ENCODE assay signal across 14 mouse cellular contexts in the genomic region with DNA sequence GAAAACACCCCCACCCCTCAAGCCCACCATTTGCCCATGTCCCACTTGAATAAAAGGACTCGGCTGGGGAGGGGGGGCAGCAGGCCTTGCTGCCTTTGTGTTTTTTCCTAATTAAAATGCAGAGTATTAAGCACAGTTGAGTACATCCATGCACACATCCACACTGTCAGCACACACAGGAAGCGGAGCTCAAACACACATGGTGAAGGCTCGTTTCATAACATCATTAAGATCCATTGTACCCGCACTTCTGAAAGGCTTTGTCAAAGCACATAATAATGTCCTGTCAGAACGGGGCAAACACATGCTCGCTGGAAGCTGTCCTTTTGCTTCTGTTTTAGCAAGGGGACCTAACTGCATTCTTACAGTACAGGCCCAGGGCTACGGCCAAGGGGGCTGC.
A peak's percentile ranks its signal among the peaks of the same experiment; 100 is the strongest.
DNase-seq lines count a peak whose midpoint lies in the region; ATAC-seq and TF ChIP-seq lines count a peak whose summit lies in the region.
"Had no signal": no experiment of that assay in that cellular context is flagged by ENCODE, and none has a peak within 500 bp of the region (broad histone marks: within the 10 kb centered on the region; RNA-seq: fewer than 3 reads in every experiment).

No protein-coding gene starts in this region.

- no peak for TF ChIP-seq CTCF in left cerebral cortex, adult 2 months (IDR thresholded peaks at IDR 0.05)
- no peak for TF ChIP-seq CTCF in hindbrain, postnatal 0 days (IDR thresholded peaks at IDR 0.05; ENCODE audit: low read depth)

- WGBS in forebrain, embryonic 12.5 days, result 7% methylated on average over 7 of the region's 7 CpGs
- WGBS in hindbrain, postnatal 0 days, result 16% methylated on average over 7 of the region's 7 CpGs
- 18% methylated on average over 7 of the region's 7 CpGs for WGBS in neural tube, embryonic 15.5 days

- H3K36me3 ChIP-seq in forebrain, embryonic 12.5 days (replicated peaks), result no peaks in the 10 kb centered on the region
- H3K36me3 ChIP-seq in hindbrain, postnatal 0 days (ENCODE audit: insufficient read depth, low read length), result no peaks in the 10 kb centered on the region
- no peaks in the 10 kb centered on the region for H3K36me3 ChIP-seq in neural tube, embryonic 15.5 days
- H3K36me3 ChIP-seq: embryonic facial prominence, embryonic 15.5 days; G1E had no signal

- H3K9me3 ChIP-seq in forebrain, embryonic 12.5 days, result no peaks in the 10 kb centered on the region
- H3K9me3 ChIP-seq in hindbrain, postnatal 0 days (ENCODE audit: low read length), result no peaks in the 10 kb centered on the region
- no peaks in the 10 kb centered on the region for H3K9me3 ChIP-seq in neural tube, embryonic 15.5 days (replicated peaks)
- H3K9me3 ChIP-seq: embryonic facial prominence, embryonic 15.5 days; G1E had no signal

- peaks cover 35% of the 10 kb centered on the region for H3K4me1 ChIP-seq in forebrain, embryonic 12.5 days
- 0 out of 2 replicates have a peak, but pooled peaks cover 6% of the 10 kb centered on the region for H3K4me1 ChIP-seq in hindbrain, postnatal 0 days (ENCODE audit: insufficient read depth, low read length)
- 0 out of 2 replicates have a peak, but pooled peaks cover 10% of the 10 kb centered on the region for H3K4me1 ChIP-seq in neural tube, embryonic 15.5 days
- H3K4me1 ChIP-seq: embryonic facial prominence, embryonic 15.5 days had no signal

- H3K27me3 ChIP-seq in forebrain, embryonic 12.5 days, result peaks cover 3% of the 10 kb centered on the region
- no peaks in the 10 kb centered on the region for H3K27me3 ChIP-seq in hindbrain, postnatal 0 days (ENCODE audit: insufficient read depth, low read length)
- H3K27me3 ChIP-seq in neural tube, embryonic 15.5 days (replicated peaks), result no peaks in the 10 kb centered on the region
- H3K27me3 ChIP-seq: embryonic facial prominence, embryonic 15.5 days had no signal

- ATAC-seq in forebrain, embryonic 12.5 days (ENCODE audit: low FRiP score), result peak; percentile 93
- peak; percentile 84 for ATAC-seq in hindbrain, postnatal 0 days
- ATAC-seq in neural tube, embryonic 15.5 days (ENCODE audit: low FRiP score), result peak; percentile 71
- ATAC-seq: intestine, embryonic 16.5 days had no signal

- H3K27ac ChIP-seq in left cerebral cortex, adult 2 months, result no peak overlapping the region
- peak overlapping the region; percentile 81 for H3K27ac ChIP-seq in forebrain, embryonic 12.5 days
- H3K27ac ChIP-seq in hindbrain, postnatal 0 days, result peak overlapping the region; percentile 37; the same call in 1 of the 2 replicates
- H3K27ac ChIP-seq in neural tube, embryonic 15.5 days (replicated peaks), result no peak overlapping the region
- H3K27ac ChIP-seq: embryonic facial prominence, embryonic 15.5 days; layer of hippocampus, adult 2 months; macrophage had no signal

- DNase-seq in left cerebral cortex, postnatal 4 days, result peak; percentile 50
- no peak for DNase-seq in left cerebral cortex, adult 2 months (ENCODE audit: extremely low spot score in 1 of 2, low spot score in 2 of 2)
- peak; percentile 53 for DNase-seq in hindbrain, postnatal 0 days (ENCODE audit: low spot score)
- DNase-seq in cerebellum, postnatal 14 days, result no peak
- DNase-seq in T-cell, adult 2 months (ENCODE audit: low spot score), result no peak
- DNase-seq in left cerebral cortex, postnatal 36 days (ENCODE audit: low spot score in 2 of 2), result no peak
- DNase-seq: thymus, adult 18-20 months had no signal

- peak overlapping the region; percentile 31 for H3K4me2 ChIP-seq in forebrain, embryonic 12.5 days
- no peak overlapping the region for H3K4me2 ChIP-seq in hindbrain, postnatal 0 days (ENCODE audit: low read depth, low read length)
- no peak overlapping the region for H3K4me2 ChIP-seq in neural tube, embryonic 15.5 days
- H3K4me2 ChIP-seq: embryonic facial prominence, embryonic 15.5 days had no signal

- intact Hi-C loops in left cerebral cortex, postnatal 4 days (cut with DNase I), result no loop called here
- intact Hi-C loops in left cerebral cortex, adult 2 months (cut with DNase I), result no loop called here
- intact Hi-C loops in left cerebral cortex, postnatal 36 days (cut with DNase I), result no loop called here

- H3K4me3 ChIP-seq in left cerebral cortex, adult 2 months, result no peak overlapping the region
- no peak overlapping the region for H3K4me3 ChIP-seq in forebrain, embryonic 12.5 days (replicated peaks)
- no peak overlapping the region for H3K4me3 ChIP-seq in hindbrain, postnatal 0 days (ENCODE audit: low read length)
- no peak overlapping the region for H3K4me3 ChIP-seq in neural tube, embryonic 15.5 days (replicated peaks)
- H3K4me3 ChIP-seq: embryonic facial prominence, embryonic 15.5 days; layer of hippocampus, adult 2 months had no signal

- peak overlapping the region; percentile 8; the same call in 1 of the 2 replicates for H3K9ac ChIP-seq in forebrain, embryonic 12.5 days
- no peak overlapping the region for H3K9ac ChIP-seq in hindbrain, postnatal 0 days (replicated peaks; ENCODE audit: low read length)
- no peak overlapping the region for H3K9ac ChIP-seq in neural tube, embryonic 15.5 days (replicated peaks)
- H3K9ac ChIP-seq: embryonic facial prominence, embryonic 15.5 days had no signal

Comparison
In these comparisons a context has a peak if more than half of its experiments do, and no peak if none do; other contexts are left out.
1. DNase-seq: peak in left cerebral cortex, postnatal 4 days (single experiment) and hindbrain, postnatal 0 days (single experiment); none in left cerebral cortex, adult 2 months (0 of 2), cerebellum, postnatal 14 days (0 of 2), T-cell, adult 2 months (single experiment) and left cerebral cortex, postnatal 36 days (0 of 2).
2. H3K27ac ChIP-seq: peak in forebrain, embryonic 12.5 days (single experiment) and hindbrain, postnatal 0 days (single experiment); none in left cerebral cortex, adult 2 months (single experiment) and neural tube, embryonic 15.5 days (single experiment).
3. Peak in every context shown above with its lines, with median percentiles within 50 percentile points of each other: ATAC-seq.